Mouse (Mus musculus): ENCODE measurements around the gene Fut8. TPM values are rescaled to one million over a fixed set of nuclear protein-coding genes. Genes with fewer than 3 reads are reported as not detected.

Gene Fut8
- polyA plus RNA-seq, 1 experiment from 2014 or later, result 29.6 TPM

DNA sequence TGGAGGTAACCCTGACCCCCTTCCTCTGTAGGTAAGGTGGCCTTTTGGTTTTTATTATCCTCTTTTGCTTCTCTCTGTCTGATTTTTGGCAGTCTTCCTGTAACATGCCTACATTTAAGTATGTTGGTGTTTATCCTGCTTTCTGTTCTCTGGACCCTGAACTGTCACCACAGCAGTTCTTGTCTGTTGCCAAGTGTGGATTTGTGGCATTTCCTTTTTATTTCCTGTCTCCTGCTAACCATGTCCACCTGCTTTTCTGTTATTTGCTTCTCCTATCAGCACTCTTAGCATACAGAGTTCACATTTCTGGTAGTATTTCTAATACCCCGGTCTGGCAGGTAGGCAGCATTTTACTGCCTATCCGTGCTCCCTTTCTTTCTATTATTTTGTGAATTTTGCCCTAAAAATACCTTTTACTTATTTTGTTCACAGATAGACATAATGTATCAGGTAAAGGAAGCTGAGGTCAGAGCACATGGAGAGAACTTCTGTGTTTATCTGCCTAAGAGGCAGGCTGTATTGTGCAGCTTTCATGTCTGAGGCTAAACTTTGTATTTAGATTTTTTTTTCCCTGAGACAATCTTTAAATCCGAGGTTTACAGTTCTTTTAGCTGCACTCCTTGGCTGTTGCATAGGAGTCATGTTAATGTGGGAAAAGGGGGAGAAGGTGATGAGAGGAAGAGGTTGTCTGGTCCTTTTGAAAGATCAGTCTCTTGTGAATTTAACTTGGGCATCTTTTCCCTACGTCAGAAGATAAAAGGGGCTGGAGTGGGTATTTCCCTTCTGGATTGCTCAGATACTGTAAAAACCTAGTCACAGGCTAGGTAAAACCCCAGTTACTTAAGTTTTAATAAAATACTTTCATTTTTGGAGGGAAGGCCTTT lies 54.7 kb downstream of the Fut8 start:
- DNase-seq (ENCODE audit: low spot score), result no peak
- no peak overlapping the region for H3K9ac ChIP-seq (ENCODE audit: low read depth, low read length)
- no peak for TF ChIP-seq CTCF (IDR thresholded peaks at IDR 0.05; ENCODE audit: low read depth)
- H3K9me3 ChIP-seq (replicated peaks; ENCODE audit: low read length), result no peaks in the 10 kb centered on the region
- H3K4me3 ChIP-seq (replicated peaks; ENCODE audit: low read depth, low read length), result no peak overlapping the region
- H3K36me3 ChIP-seq (ENCODE audit: insufficient read depth, low read length), result no peaks in the 10 kb centered on the region
- WGBS, result 73% methylated on average over 4 of the region's 4 CpGs
- no peaks in the 10 kb centered on the region for H3K27me3 ChIP-seq (ENCODE audit: insufficient read depth, low read length)
- no peak overlapping the region for H3K27ac ChIP-seq
- no peak overlapping the region for H3K4me2 ChIP-seq (ENCODE audit: low read length)
- no peak for ATAC-seq (replicated peaks; ENCODE audit: low FRiP score, low read depth)
- H3K4me1 ChIP-seq (replicated peaks; ENCODE audit: insufficient read depth, low read length), result no peaks in the 10 kb centered on the region

DNA sequence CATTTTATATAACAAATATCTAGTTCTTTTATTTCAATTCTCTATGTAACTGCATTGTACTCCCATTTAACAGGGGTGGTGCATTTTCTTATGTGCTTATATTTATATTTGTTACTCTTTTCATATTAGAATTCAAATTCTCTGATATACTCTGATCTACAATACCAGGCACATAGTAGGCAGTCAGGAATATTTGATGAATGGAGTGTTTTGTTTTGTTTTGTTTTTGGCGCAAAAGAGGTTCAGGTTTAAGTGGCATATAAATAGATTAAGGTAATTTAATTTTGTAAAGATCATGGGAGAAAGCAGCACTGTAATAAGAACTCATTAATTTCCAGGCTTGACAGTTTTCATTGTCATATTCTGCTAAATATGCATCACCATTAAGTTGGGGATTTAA lies 58.2 kb downstream of the Fut8 start:
- Histone ChIP-seq H3K27me3 (ENCODE audit: insufficient read depth, low read length) (no peaks in the 10 kb centered on the region), H3K4me1 (replicated peaks; ENCODE audit: insufficient read depth, low read length) (no peaks in the 10 kb centered on the region), H3K36me3 (ENCODE audit: insufficient read depth, low read length) (no peaks in the 10 kb centered on the region), H3K27ac (no peak overlapping the region), H3K4me2 (ENCODE audit: low read length) (no peak overlapping the region), H3K4me3 (replicated peaks; ENCODE audit: low read depth, low read length) (no peak overlapping the region), H3K9ac (ENCODE audit: low read depth, low read length) (no peak overlapping the region), H3K9me3 (replicated peaks; ENCODE audit: low read length) (no peaks in the 10 kb centered on the region)
- WGBS, result 77% methylated on average over 1 of the region's 1 CpGs
- ATAC-seq (replicated peaks; ENCODE audit: low FRiP score, low read depth), result no peak
- DNase-seq (ENCODE audit: low spot score), result no peak
- TF ChIP-seq CTCF (IDR thresholded peaks at IDR 0.05; ENCODE audit: low read depth), result no peak

DNA sequence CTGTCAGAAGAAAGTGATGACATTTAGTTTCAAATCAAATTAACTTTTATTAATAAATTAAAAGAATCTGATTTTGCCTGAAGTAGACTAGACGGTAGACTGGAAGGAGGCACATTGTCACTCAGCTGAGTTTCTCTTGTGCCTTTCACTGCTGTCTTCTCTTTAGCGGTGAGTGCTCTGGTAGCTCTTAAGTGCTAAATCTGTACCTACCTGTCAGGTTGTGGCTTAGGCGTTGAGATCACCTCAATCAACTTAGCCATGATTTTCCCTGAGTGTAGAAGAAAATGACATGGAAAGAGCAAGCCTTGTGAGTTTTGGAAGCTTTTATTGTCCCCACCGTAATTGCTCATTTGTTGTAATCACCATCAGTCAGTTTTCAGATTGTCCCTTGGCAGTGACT lies 59.2 kb downstream of the Fut8 start:
- Histone ChIP-seq H3K27ac (no peak overlapping the region), H3K9ac (ENCODE audit: low read depth, low read length) (no peak overlapping the region), H3K36me3 (ENCODE audit: insufficient read depth, low read length) (no peaks in the 10 kb centered on the region), H3K4me3 (replicated peaks; ENCODE audit: low read depth, low read length) (no peak overlapping the region), H3K27me3 (ENCODE audit: insufficient read depth, low read length) (no peaks in the 10 kb centered on the region), H3K4me1 (replicated peaks; ENCODE audit: insufficient read depth, low read length) (no peaks in the 10 kb centered on the region), H3K9me3 (replicated peaks; ENCODE audit: low read length) (no peaks in the 10 kb centered on the region), H3K4me2 (ENCODE audit: low read length) (no peak overlapping the region)
- 67% methylated on average over 4 of the region's 4 CpGs for WGBS
- no peak for ATAC-seq (replicated peaks; ENCODE audit: low FRiP score, low read depth)
- TF ChIP-seq CTCF (IDR thresholded peaks at IDR 0.05; ENCODE audit: low read depth), result no peak
- DNase-seq (ENCODE audit: low spot score), result no peak

DNA sequence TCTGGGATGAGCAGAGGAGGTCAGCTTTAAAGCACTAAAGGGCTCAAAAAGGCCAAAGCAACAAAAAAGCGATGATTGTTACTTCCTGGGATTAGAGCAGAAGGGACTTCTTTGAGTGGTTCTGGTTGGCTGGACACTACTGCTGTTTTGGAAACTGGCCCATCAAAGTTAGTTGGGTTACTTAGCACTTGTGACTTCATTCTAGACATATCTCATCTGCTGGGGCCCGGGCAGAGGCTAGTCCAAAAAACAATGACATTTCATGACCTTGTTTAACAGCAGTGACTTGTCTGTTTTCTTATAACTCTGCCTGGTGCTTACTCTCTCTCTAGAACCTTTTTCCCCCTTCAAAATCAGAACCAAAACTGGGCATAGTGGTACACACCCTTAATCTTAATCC lies 59.9 kb downstream of the Fut8 start:
- no peak for TF ChIP-seq CTCF (IDR thresholded peaks at IDR 0.05; ENCODE audit: low read depth)
- H3K9me3 ChIP-seq (replicated peaks; ENCODE audit: low read length), result no peaks in the 10 kb centered on the region
- H3K27me3 ChIP-seq (ENCODE audit: insufficient read depth, low read length), result no peaks in the 10 kb centered on the region
- H3K9ac ChIP-seq (ENCODE audit: low read depth, low read length), result no peak overlapping the region
- H3K27ac ChIP-seq, result no peak overlapping the region
- no peak overlapping the region for H3K4me3 ChIP-seq (replicated peaks; ENCODE audit: low read depth, low read length)
- H3K4me1 ChIP-seq (replicated peaks; ENCODE audit: insufficient read depth, low read length), result no peaks in the 10 kb centered on the region
- H3K4me2 ChIP-seq (ENCODE audit: low read length), result no peak overlapping the region
- H3K36me3 ChIP-seq (ENCODE audit: insufficient read depth, low read length), result no peaks in the 10 kb centered on the region
- no peak for DNase-seq (ENCODE audit: low spot score)
- ATAC-seq (replicated peaks; ENCODE audit: low FRiP score, low read depth), result no peak
- WGBS, result 49% methylated on average over 2 of the region's 2 CpGs

DNA sequence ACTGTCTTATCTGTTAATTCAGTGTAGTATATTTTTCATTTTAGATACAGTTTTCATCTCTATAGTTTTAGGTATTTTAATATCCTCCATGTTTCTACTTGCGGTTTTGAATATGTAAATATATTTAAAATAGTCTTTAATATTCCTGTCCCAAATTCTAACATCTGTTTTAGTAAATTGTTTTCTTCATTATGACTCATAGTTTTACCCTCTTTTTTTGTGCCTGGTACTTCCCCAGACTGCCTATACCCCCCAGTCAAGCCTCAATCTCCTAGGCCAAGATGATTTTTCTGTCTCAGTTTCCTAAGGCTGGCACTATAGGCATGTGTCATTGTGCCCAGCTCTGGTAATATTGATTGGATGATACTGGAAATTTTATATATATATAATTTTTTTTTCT lies 64.1 kb downstream of the Fut8 start:
- no peaks in the 10 kb centered on the region for H3K9me3 ChIP-seq (replicated peaks; ENCODE audit: low read length)
- no peak overlapping the region for H3K27ac ChIP-seq
- TF ChIP-seq CTCF (IDR thresholded peaks at IDR 0.05; ENCODE audit: low read depth), result no peak
- no peak for DNase-seq (ENCODE audit: low spot score)
- 92% methylated on average over 1 of the region's 1 CpGs for WGBS
- no peak overlapping the region for H3K4me2 ChIP-seq (ENCODE audit: low read length)
- no peak overlapping the region for H3K4me3 ChIP-seq (replicated peaks; ENCODE audit: low read depth, low read length)
- H3K9ac ChIP-seq (ENCODE audit: low read depth, low read length), result no peak overlapping the region
- H3K36me3 ChIP-seq (ENCODE audit: insufficient read depth, low read length), result no peaks in the 10 kb centered on the region
- no peaks in the 10 kb centered on the region for H3K4me1 ChIP-seq (replicated peaks; ENCODE audit: insufficient read depth, low read length)
- no peaks in the 10 kb centered on the region for H3K27me3 ChIP-seq (ENCODE audit: insufficient read depth, low read length)
- ATAC-seq (replicated peaks; ENCODE audit: low FRiP score, low read depth), result no peak

GRCm38 (mm10) chr12:77303367-77303766 lies 65.4 kb downstream of the Fut8 start:
- Histone ChIP-seq H3K27me3 (ENCODE audit: insufficient read depth, low read length) (no peaks in the 10 kb centered on the region), H3K36me3 (ENCODE audit: insufficient read depth, low read length) (no peaks in the 10 kb centered on the region), H3K4me2 (ENCODE audit: low read length) (no peak overlapping the region), H3K27ac (no peak overlapping the region), H3K9ac (ENCODE audit: low read depth, low read length) (no peak overlapping the region), H3K9me3 (replicated peaks; ENCODE audit: low read length) (no peaks in the 10 kb centered on the region), H3K4me3 (replicated peaks; ENCODE audit: low read depth, low read length) (no peak overlapping the region), H3K4me1 (replicated peaks; ENCODE audit: insufficient read depth, low read length) (no peaks in the 10 kb centered on the region)
- no peak for TF ChIP-seq CTCF (IDR thresholded peaks at IDR 0.05; ENCODE audit: low read depth)
- ATAC-seq (replicated peaks; ENCODE audit: low FRiP score, low read depth), result no peak
- DNase-seq (ENCODE audit: low spot score), result no peak

- ATAC-seq (replicated peaks; ENCODE audit: low FRiP score, low read depth) (no peak), DNase-seq (ENCODE audit: low spot score) (no peak)
- H3K27ac ChIP-seq, result no peak overlapping the region
- no peak overlapping the region for H3K4me3 ChIP-seq (replicated peaks; ENCODE audit: low read depth, low read length)
- no peak overlapping the region for H3K9ac ChIP-seq (ENCODE audit: low read depth, low read length)
- no peak overlapping the region for H3K4me2 ChIP-seq (ENCODE audit: low read length)
- no peaks in the 10 kb centered on the region for H3K36me3 ChIP-seq (ENCODE audit: insufficient read depth, low read length)
- H3K4me1 ChIP-seq (replicated peaks; ENCODE audit: insufficient read depth, low read length), result no peaks in the 10 kb centered on the region
- TF ChIP-seq CTCF (IDR thresholded peaks at IDR 0.05; ENCODE audit: low read depth), result no peak
- H3K9me3 ChIP-seq (replicated peaks; ENCODE audit: low read length), result no peaks in the 10 kb centered on the region
- 85% methylated on average over 3 of the region's 3 CpGs for WGBS
- H3K27me3 ChIP-seq (ENCODE audit: insufficient read depth, low read length), result no peaks in the 10 kb centered on the region
Measured at GRCm38 (mm10) chr12:77305502-77305901, 67.6 kb downstream of the Fut8 start.

Data from kidney, postnatal 0 days (tissue).